Mouse (Mus musculus) adrenal gland, postnatal 36 days (tissue): ENCODE results near the gene Tnni3. TPM values are rescaled to one million over a fixed set of nuclear protein-coding genes. Genes with fewer than 3 reads are reported as not detected.
A peak's percentile ranks its signal among the peaks of the same experiment; 100 is the strongest.

Source experiments
- DNase-seq, 2 experiments: peaks; one replicate each; pipeline ENCODE4 v3.0.0; 2021; ENCODE audit warnings: mixed read lengths in 1 of 2
- total RNA-seq, 2 experiments: library from RNA; stranded (reverse); gene quantifications; 2 replicates each; pipeline ENCODE4 v1.2.3; 2021

Tnni3 gene
- total RNA-seq, 2 experiments from 2014 or later = 0.56 to 0.76 TPM

- DNase-seq = no peak
Observed at GRCm38 (mm10) chr7:4521231-4522003, 2.6 kb downstream of the Tnni3 start.

GRCm38 (mm10) chr7:4518487-4518886, 5.5 kb downstream of the Tnni3 start:
- DNase-seq = no peak

- DNase-seq = no peak
Observed at GRCm38 (mm10) chr7:4516332-4517050, 7.5 kb downstream of the Tnni3 start, which contains the start of gene Tnnt1. Gene Tnnt1, minus strand, starts transcription at chr7:4516382.

DNA sequence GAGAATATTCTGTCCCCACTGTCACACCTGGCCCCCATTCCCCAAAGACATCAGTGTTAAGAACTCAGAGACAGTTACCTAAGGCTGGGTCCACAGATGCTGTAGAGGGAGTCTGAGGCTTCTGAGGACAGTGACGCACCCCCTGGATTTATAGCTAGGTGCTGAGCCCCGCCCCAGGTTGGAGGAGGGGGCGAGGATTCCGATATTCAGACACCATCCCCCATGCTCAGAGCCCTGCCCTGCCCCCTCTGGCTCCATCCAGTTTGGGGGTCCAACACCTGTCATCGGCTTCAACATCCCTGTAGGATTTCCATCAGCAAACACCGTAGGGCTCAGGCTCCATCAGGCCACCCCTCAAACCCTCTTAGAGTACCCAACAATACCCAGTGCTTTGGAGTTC, 8.2 kb downstream of the Tnni3 start:
- DNase-seq = no peak

DNA sequence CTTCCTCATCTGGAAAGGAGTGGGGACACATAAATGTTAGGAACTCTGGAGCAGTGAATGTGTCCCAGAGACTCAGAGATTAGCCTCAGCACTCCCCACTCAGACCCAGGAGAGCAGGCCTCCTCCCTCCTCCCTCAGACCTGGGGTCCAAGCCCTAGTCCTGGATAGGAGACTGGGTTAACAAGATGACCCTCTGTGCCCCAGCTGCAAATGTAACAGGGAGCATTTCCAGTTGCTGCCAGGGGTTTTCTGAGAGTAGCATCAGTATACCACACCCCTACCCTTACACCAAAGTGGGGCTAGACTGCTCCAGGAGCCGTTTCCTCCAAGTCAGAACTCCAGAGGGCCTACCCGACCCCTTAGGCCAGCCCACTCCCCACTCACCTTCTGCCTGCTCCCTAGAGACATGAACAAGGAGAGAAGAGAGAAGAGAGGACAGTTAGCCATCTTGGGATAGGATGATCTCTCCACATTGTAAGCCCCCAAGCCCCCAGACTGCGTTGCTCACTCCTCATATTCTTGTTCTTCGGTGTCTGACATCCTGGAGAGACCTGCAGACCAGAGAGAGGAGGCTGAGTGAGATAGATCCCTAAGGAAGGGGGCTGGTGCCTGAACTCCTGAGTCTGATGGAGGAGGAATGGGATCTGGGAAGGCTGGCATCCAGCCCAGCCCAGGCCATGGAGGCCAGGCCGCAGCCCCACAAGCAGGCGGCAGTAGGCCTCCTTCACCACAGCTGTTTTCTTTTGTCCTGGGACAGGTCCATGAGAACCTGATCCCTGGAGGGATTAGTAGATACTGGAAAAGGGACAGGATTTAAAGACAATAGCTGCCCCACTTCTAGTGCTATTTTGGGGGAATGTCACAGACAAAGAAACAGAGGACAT, 10.0 kb downstream of the Tnni3 start:
- DNase-seq = no peak

DNA sequence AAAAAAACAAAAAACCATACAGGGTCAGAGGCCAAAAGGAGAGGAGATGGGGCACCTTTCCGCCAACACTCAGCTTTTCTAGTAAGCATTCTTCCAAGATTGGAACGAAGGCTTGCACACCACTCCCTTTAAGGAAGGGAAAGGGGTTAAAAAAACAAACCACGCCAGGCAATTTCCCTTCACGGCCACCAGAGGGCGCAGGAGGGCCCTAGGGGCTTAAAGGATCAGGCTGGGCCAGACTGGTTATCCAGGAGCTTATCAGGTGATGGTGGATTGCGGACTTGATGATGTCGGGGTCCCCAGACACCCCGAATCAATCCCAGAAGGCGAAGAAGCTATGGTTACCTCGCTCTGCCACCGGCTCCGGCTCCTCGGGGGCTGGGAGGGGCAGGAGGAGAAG, 10.8 kb downstream of the Tnni3 start:
- DNase-seq = peak; percentile 22 to 51

DNA sequence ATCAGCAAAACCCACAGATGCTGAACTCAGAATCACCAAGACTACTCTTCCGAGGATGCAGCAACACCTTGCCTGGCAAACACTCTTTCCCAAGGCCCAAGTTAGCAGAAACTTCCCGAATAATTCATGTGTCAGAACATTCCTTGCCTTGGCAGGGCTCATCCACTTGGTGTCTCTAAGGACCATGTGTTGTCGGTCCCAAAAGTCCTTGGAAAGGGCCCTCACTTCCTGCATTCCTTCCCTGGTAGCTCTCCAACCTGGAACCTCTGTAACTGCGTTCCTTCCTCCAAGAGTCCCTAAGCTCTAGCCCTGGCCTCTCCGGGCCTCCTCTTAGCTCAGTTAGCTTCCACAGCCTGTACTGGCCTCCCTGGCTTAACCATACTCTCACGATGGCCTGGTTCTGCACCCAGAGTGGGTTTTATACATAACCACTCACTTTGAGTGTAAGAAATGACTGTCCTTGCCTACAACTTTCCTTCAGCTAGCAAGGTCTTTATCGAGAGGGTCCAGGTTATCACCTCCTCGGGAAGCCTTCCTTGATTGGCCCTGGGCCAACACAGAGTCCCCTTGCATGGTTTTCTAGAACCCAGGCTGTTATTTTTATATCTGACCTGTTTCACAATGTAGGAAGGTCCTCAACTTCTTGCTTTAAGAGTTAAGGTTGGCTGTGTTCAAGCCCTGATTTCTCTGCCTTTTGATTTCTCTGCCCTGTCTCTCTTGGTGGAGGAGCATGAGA, 12.4 kb downstream of the Tnni3 start:
- DNase-seq = no peak

GRCm38 (mm10) chr7:4509863-4510608, 14.0 kb downstream of the Tnni3 start:
- peak; percentile 72 to 84 for DNase-seq

DNA sequence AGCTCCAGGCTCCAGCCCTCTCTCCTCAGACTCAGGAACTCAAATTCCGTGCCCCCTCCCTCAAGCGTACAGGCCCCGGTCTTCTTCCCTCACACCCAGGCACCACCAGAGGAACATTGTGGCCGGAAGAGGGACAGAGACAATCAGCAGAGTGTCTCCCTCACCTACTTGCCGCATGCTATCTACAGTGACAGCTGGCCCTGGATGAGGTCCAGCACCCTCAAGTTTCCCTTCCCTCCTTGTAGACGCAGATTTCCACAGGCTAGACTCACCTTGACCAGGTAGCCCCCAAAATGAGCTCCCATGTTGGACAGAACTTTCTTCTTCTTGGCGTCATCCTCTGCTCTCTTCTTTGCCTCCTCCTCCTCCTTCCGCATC, 15.3 kb downstream of the Tnni3 start:
- DNase-seq = no peak

DNA sequence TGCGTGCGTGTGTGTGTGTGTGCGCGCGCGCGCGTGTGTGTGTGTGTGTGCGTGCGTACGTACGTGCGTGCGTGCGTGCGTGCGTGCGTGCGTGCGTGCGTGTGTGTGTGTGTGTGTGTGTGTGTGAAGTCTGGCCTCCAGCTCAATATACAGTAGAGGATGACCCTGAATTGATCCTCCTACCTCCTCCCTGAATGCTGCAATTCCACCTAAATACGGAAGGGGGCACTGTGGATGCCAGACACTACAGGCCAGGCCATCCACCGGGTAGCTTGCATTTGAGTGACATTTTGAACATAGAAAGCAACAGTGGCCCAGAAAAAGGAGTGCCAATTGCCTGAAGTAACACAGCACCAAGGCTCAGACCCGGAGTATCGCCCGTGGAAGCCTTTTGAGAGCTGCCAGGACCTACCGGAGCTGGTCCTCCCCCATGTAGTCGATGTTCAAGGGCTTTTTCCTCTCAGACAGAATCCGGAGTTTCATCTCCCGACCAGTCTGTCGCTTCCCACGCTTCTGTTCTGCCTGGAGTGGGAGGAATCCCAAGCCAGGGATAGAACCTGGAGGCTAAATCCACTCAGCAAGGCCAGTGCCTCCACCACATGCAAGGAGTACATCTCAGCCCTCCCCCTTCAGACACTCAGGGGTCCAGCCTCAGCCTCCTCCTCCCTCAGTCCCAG, 15.8 kb downstream of the Tnni3 start:
- no peak for DNase-seq

GRCm38 (mm10) chr7:4507220-4507619, 16.8 kb downstream of the Tnni3 start:
- no peak for DNase-seq

GRCm38 (mm10) chr7:4504646-4505435, 19.2 kb downstream of the Tnni3 start:
- DNase-seq = no peak

GRCm38 (mm10) chr7:4503858-4504257, 20.2 kb downstream of the Tnni3 start:
- DNase-seq = no peak

- no peak for DNase-seq
Observed at GRCm38 (mm10) chr7:4503100-4503499, 20.9 kb downstream of the Tnni3 start.

GRCm38 (mm10) chr7:4502421-4503090, 21.5 kb downstream of the Tnni3 start:
- peak; percentile 42 to 70 for DNase-seq

DNA sequence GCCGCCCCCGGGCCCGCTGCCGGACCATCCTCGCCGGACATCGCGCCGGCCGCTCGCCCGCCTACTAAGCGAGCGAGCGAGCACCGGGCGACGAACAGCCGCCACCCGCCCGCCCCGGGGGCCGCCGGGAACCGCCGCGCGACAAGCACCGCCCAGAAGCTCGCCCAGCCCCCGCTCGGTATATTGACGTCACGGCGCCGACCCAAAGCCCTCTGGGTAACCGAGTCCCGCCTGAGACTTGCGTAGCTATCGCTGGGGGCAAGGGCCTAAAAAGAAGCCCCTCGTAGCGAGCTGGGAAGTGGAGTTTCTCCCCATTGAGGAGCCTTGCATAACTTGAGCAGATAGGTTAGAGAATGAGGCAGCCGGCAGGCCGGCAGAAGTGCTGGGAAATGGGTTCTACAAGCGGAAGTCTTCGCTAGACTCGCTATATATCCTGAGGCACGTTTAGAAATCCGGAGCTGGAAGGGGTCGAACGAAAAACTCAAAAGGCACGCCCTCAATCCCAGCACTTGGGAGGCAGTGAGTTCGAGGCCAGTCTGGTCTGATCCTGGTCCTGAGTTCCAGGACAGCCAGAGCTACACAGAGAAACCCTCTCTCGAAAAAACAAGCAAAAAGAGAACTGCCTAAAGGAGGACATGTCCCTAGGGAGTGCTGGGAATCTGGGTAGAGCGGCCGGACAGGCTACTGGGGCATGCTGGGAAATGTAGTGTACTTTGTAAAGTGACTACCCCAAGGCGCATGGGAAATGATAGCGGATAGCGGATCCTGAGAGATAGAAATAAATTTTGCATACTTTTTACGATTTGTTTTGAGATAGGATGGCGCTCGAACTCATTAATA, 22.3 kb downstream of the Tnni3 start, which contains the start of gene Ppp1r12c:
Gene Ppp1r12c (minus strand): TSS at position 123 of the 840 bp plus-strand sequence.
- DNase-seq = peak; percentile 97 to 98

DNA sequence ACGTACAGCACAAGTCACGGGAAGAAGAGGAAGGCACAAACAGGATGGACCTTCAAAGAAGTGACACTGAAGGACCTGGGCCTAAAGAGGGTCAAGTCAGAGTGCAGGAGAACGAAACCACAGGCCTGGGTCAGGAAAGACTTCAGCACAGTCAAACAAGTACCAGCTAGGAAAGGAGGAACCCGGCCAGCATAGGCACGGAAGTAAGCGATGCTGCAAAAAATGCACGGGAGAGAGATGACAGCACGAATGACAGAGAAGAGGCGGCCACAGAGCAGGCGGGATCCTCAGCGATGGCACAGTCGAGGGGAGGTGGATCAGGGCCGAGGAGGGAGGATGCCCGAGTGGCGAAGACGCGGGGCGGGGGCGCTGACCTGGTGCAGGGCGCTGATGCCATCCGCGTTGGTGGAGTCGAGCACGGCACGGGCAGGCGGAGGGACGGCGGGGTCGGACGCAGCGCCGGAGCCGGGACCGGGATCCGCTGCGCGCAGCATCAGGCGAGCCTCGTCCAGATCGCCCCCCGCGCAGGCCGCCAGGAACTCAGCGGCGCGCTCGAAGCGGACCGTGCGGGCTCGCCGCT, 23.0 kb downstream of the Tnni3 start:
- DNase-seq = peak; percentile 57 to 68

DNA sequence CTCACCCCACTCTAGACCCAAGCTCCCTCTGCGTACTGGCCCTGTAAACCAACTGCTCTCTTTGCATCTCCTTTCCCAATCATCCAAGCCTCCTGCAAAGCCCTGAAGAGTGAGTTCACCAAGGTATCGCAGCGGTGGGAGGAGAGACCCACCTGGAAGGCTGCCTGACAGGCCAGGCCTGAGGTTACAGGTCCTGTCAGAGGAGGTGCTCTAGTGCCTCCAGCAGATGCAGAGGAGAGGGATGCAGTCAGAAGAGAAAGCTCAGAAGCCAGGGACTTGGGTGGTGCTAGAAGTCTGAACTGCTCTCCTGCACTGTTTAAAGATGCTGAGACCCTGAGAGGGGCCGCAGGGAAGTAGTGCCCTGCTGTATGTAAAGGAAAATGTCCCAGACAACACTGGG, 25.0 kb downstream of the Tnni3 start:
- no peak for DNase-seq
